Mouse (Mus musculus) cerebellum, postnatal 14 days (tissue): ENCODE measurements around the gene Tob2.
A peak's percentile ranks its signal among the peaks of the same experiment; 100 is the strongest.

Source experiments
- DNase-seq, 2 experiments: peaks; one replicate each; pipeline ENCODE4 v3.0.0; 2021; ENCODE audit warnings: mixed read lengths in 2 of 2

Gene Tob2

DNA sequence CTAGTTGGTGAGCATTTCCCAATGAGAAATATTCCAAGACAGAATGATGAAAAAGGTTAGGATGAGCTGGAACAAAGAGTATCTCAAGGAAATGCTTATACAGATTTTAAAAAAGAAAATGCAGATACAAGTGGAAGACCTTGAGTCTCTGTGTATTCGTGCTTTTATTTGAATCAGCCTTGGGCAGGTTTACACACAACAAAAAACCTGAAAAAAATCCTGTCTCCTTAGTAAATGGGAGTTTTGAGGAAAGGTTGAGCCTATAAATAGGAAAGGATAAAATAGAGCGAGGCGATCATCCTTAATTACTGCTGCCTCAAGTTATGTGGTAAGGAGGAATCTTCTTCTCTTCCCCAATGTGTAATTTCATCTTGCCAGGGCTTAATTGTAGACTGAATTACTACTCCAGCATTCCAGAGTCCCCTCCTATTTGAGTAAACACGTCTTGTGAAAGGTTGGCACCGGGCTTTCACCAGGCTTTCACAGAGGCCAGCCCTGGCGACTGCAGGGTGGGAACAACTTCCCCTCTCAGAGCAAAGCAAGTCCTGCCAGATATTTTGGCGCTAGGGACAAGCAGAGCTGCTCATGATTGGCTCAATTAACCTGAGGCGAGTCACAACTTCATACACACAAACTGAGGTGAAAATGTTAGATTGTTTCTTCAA, 2.0 kb upstream of the Tob2 start:
- peak; percentile 65 to 68 for DNase-seq

GRCm38 (mm10) chr15:81859330-81860255, 997 bp upstream of the Tob2 start:
- peak; percentile 92 for DNase-seq

DNA sequence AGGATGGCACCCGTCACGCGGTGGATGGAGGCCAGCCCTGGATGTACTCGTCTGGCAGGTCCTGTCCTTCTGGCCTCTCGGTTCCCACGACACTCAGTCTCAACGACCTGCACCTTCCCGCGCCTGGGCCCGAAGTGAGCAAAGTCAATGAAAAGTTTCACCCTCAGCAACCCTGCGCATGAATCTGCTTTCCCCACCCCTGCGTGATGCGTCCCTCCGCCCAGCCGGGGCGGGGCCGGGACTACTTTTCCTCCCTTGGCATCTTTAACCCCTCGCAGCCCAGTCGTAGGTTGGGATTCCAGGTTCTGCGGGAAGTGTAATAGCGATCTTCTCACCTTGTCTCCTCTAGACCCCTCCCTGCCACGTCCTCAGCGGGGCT, 469 bp downstream of the Tob2 start:
- DNase-seq, result peak; percentile 93 to 97

GRCm38 (mm10) chr15:81857724-81858116, 876 bp downstream of the Tob2 start:
- no peak for DNase-seq

DNA sequence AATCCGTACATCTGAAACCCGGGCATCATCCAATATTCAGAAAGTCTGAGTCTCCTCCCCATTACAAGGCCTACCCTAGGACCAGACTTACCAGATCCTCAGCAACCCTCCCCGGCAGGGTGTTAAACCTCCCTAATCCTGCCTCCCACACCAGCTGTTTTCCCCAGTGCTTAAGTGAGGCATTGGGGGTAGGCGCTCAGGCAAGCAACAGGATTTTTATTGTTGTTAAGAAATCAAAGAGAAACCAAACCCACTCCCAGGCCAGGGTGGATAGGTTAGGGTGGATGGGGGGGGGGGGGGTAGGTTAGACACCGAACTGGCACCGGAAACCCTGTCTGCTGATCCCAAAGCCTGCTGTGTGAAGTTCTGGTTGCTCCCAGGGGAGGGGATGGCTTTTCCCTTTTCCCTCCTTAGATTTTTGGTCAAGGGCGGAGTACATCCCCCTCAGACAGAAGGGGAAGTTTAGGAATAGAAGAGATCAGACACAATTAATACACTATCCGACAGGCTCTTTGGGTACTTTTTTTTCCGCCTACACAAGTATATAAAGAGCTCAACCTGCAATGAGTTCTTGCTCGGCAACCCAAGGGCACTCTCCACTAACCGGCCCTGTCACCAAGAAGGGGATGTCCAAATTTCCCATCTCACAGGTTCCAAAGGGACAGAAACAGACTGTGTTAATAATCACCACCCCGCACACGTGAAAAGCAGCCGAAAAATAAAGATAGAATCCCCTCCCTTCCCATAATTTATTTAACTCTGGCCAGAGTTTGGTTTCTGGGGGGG, 1.5 kb downstream of the Tob2 start:
- peak in 1 of 2 experiments; percentile 46 for DNase-seq

- peak; percentile 88 to 91 for DNase-seq
Measured at GRCm38 (mm10) chr15:81856030-81856790, 2.4 kb downstream of the Tob2 start.

DNA sequence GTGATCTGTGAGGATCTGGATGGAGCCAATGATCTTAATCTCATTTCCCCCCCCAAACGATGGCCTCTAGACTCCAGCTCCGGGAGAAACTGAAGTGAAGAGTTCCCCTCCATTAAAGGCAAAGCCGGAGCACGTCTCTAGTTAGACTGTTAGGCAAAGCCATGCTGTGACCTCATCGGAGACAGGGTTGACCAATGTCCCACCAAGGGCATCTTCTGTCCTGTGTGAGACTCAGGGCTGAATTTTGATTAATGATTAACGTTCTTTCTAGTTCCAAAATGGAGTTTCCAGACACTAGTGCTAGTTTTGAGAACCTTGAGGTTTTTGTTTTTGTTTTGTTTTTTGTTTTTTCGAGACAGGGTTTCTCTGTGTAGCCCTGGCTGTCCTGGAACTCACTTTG, 5.5 kb downstream of the Tob2 start:
- no peak for DNase-seq

- DNase-seq, result peak in 1 of 2 experiments; percentile 38
Measured at GRCm38 (mm10) chr15:81852411-81853000, 6.1 kb downstream of the Tob2 start.

DNA sequence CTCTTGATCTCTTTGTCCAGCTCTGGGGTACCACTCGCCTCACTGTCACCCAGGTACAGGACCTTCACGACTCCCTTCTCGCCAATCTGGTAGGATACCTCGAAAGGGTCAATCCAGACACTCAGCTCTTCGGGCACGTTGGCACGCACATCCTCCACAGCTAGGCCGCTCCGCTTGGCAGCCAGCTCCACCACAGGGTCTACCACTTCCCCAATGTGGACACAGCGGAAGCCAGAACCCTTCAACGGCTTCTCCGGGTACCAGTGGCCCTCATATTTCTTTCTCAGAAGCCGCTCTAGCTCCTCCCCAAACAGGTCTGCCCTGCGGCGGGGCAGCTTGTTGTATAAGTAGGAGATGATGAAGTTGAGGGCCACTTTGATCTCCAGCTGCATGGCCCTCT, 7.2 kb downstream of the Tob2 start:
- no peak for DNase-seq

DNA sequence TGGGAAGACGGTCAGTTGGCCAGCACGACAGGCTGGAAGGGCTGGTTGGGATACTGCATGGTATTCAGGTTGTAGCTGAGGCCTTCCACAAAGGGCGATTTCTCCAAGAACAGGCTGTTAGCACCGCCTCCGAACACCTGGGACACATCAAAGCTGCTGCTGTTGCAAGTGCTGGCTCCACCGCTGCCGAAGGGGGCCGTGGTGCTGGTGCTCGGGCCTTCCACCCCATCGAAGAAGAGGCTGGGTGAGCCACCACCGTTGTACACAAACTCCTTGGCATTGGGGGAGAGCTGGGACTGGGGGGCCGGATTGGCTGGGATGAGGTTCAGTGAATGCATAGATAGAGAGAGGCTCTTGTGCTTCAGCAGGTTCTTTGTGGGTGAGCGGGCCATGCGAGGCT, 7.9 kb downstream of the Tob2 start:
- no peak for DNase-seq

GRCm38 (mm10) chr15:81849104-81849503, 9.5 kb downstream of the Tob2 start:
- peak in 1 of 2 experiments; percentile 51 for DNase-seq

GRCm38 (mm10) chr15:81848301-81848700, 10.3 kb downstream of the Tob2 start:
- peak; percentile 63 to 77 for DNase-seq

DNA sequence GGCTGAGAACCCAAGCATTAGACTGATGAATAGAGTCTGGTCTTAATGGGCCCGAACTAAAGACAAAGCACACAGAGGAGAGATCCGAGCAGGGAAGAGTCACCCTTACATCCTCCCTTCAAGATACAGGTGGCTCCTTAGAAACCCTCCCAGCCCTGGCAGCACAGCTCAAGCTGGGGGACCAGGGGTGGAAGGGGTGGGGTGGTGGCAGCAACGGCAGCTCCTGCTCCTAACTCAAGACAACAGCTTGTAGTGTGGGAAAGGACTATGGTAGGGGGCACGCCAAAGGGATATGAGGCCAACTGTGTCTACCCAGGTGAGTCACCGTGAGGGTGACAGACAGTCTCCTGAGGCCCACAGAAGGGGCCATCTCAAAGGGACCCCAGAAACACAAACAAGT, 10.7 kb downstream of the Tob2 start:
- no peak for DNase-seq

DNA sequence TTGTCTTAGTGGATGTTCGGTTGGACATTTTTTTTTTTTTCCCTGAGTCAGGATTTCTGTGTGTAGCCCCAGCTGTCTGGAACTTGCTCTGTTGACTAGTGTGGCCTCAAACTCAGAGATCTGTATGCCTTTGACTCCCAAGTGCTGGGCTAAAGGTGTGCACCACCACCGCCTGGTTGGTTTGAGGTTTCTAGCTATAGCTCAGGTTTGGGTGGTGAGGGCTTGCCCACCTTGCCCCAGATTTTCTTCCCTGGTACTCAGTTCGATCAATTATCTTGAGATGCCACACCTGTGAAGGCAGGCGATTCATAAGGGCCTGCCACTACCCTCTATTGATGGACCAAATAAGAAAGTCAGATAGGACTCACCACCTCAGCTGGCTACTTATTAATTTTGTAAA, 11.4 kb downstream of the Tob2 start:
- no peak for DNase-seq

DNA sequence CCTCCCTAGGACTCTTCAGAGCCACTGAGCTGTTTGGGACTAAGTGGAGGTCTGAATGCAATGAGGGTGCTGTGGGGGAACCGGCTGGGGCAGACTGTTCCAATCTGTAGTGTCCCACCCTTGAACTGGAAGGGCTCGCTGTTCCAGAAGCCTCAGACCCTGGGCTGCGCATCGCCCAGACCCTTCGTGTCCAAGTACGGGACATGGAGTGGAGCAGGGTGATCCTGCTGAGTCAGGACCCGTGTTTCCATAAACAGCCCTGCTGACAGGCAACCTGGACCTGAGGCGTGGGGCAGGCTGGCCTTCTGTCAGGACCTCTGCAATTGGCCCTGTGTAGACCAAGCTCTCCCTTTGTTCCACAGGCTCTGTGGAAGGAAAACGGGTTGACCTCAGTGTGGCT, 11.8 kb downstream of the Tob2 start:
- no peak for DNase-seq

DNA sequence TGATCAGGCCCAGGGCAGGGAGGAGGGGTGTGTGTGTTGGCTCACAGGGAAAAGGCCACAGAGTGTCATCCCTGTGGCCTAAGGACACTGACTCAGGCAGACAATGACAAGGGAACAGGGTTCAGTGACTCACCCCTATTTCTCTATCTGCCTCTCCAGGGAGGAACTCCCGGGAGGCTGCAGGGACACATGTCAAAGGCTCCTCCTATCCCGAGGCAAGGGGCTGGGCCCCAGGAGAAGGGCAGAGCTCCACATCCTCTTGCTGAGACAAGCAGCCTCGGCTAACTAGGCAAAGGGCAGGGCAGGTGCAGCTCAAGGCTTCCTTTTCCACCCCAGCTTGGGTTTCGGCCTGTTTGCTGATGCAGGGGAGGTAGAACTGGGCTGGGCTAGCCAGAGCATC, 12.9 kb downstream of the Tob2 start:
- DNase-seq, result no peak

- no peak for DNase-seq
Measured at GRCm38 (mm10) chr15:81845033-81845625, 13.5 kb downstream of the Tob2 start.

DNA sequence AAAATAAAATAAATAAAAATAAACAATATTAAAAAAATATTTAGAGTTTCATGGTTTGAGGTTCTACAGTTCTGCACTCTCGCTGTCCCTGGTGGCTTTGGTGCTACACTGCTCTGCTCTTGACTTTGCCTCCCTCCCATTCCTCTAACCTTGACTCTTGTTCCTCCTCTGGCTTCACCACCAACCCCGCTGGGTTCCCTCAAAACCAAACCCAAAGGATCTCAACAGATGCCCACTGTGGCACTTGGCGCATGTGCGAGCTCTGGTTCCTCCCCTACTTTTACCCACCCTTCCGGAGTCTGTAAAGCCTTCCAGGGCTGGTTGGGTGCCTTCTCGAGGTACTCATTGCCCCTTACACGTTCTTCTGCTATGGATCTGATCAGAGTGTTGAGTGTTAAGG, 16.3 kb downstream of the Tob2 start:
- no peak for DNase-seq

- DNase-seq, result no peak
Measured at GRCm38 (mm10) chr15:81840306-81840705, 18.3 kb downstream of the Tob2 start.

GRCm38 (mm10) chr15:81839634-81840033, 19.0 kb downstream of the Tob2 start:
- DNase-seq, result peak; percentile 97 to 98

DNA sequence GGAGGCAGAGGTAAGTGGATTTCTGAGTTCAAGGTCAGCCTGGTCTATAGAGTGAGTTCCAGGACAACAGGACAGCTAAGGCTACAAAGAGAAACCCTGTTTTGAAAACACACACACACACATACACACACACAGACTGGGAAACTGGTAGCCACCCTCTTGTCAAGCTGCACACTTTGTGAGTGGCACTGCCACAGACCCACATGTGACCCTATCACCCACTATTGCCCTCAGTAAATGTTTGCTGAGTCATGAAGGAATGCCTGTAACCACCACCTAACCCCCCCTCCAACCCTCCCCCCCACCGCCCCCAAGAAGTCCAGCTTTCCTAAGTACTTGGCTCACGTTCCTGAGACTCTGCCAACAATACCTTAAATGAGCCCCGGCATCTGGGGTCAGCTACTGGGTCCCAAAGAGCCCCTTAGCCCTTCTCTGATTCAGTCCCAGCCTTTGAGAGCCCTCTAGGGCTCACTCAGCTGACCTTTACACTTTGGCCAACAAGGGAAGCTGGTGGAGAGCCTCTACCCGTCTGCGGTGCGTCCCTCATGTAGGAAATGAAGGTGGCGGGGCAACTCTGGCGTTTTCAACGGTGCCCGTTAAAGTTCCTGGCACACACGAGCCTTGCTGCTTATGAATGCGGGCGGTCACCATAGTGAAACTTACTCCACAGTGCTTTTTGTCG, 19.9 kb downstream of the Tob2 start:
- DNase-seq, result peak; percentile 36 to 43
